Mouse (Mus musculus) CH12.LX (cell line): ENCODE measurements at regions not wholly inside any gene's neighbourhood (a gene's known extent, or its start where the extent isn't known, plus 50 kb on each side); places are given as distances from the start of the nearest gene placed in this dataset.

Experiments used
- DNase-seq: peaks from one replicate; pipeline ENCODE4 v3.0.0-alpha.2; 2013; ENCODE audit errors: extremely low read depth
- H3K27ac ChIP-seq: 2 replicates; pipeline ENCODE4 v1.5.1; 2012; ENCODE audit warnings: low read depth, mild to moderate bottlenecking, control low read depth, moderate library complexity; ENCODE audit not compliant: insufficient read depth
- H3K27me3 ChIP-seq: replicated peaks from 2 replicates; pipeline ENCODE3; 2012; ENCODE audit warnings: inconsistent platforms
- H3K36me3 ChIP-seq, 2 experiments: replicated peaks in 1 of 2; 2 replicates each; pipeline versions ENCODE3 to v1.6.1; 2012; ENCODE audit warnings: inconsistent platforms in 1 of 2, low read length in 1 of 2, mild to moderate bottlenecking in 1 of 2, mixed read lengths in 1 of 2, moderate library complexity in 1 of 2; ENCODE audit not compliant: control insufficient read depth in 1 of 2, insufficient read depth in 1 of 2
- H3K4me1 ChIP-seq, 2 experiments: 2 replicates each; pipeline ENCODE4 v1.6.1; 2012; ENCODE audit warnings: inconsistent platforms in 1 of 2, moderate library complexity in 1 of 2; ENCODE audit not compliant: insufficient read depth in 2 of 2, control insufficient read depth in 1 of 2
- H3K4me2 ChIP-seq: 2 replicates; pipeline ENCODE4 v1.6.1; 2012; ENCODE audit warnings: low read depth, mild to moderate bottlenecking, control low read depth; ENCODE audit not compliant: poor library complexity, insufficient read depth, severe bottlenecking
- H3K4me3 ChIP-seq, 3 experiments: fragments of 150-350 bp in 1 of 3; sonication (generic) in 1 of 3; replicated peaks in 1 of 3; 2 replicates each; pipeline versions ENCODE3 to v1.5.1; 2011 to 2012; ENCODE audit warnings: low read depth in 2 of 3, low read length in 2 of 3, mild to moderate bottlenecking in 2 of 3, moderate library complexity in 2 of 3, control low read depth in 1 of 3, improper control_type of control experiment in 1 of 3, inconsistent platforms in 1 of 3, mixed read lengths in 1 of 3; ENCODE audit not compliant: poor library complexity in 1 of 3
- H3K79me2 ChIP-seq: replicated peaks from 2 replicates; pipeline ENCODE4 v1.6.1; 2012; ENCODE audit warnings: mild to moderate bottlenecking, moderate library complexity; ENCODE audit not compliant: control insufficient read depth, poor library complexity, insufficient read depth, severe bottlenecking; ENCODE audit errors: extremely low read depth
- H3K9ac ChIP-seq: 2 replicates; pipeline ENCODE4 v1.6.1; 2012; ENCODE audit warnings: low read depth, mild to moderate bottlenecking, control low read depth, moderate library complexity; ENCODE audit not compliant: insufficient read depth
- H3K9me3 ChIP-seq: replicated peaks from 2 replicates; pipeline ENCODE3; 2012; ENCODE audit warnings: low read length, inconsistent platforms, mixed read lengths
- BHLHE40 ChIP-seq: IDR thresholded peaks from 2 replicates; pipeline ENCODE4 v1.6.1; 2011; ENCODE audit warnings: mild to moderate bottlenecking, low read depth, low read length, improper control_type of control experiment
- CHD1 ChIP-seq: IDR thresholded peaks from 2 replicates; pipeline ENCODE4 v1.6.1; 2012; ENCODE audit warnings: low read depth, low read length, improper control_type of control experiment, inconsistent platforms
- CHD2 ChIP-seq: IDR thresholded peaks from 2 replicates; pipeline ENCODE4 v1.6.1; 2011; ENCODE audit warnings: low read length, improper control_type of control experiment
- E2F4 ChIP-seq: IDR thresholded peaks from 2 replicates; pipeline ENCODE4 v1.6.1; 2011; ENCODE audit warnings: low read depth, low read length, improper control_type of control experiment; ENCODE audit not compliant: insufficient replicate concordance
- ELF1 ChIP-seq: IDR thresholded peaks from 2 replicates; pipeline ENCODE4 v1.6.1; 2014; ENCODE audit warnings: low read depth, mild to moderate bottlenecking, inconsistent platforms, low read length, improper control_type of control experiment
- EP300 ChIP-seq: IDR thresholded peaks from 2 replicates; pipeline ENCODE4 v1.6.1; 2011; ENCODE audit warnings: low read length, improper control_type of control experiment
- GABPA ChIP-seq: IDR thresholded peaks from 2 replicates; pipeline ENCODE4 v1.6.1; 2012; ENCODE audit warnings: low read depth, low read length, improper control_type of control experiment, inconsistent platforms; ENCODE audit not compliant: insufficient replicate concordance
- IRF4 ChIP-seq: IDR thresholded peaks from 2 replicates; pipeline ENCODE4 v1.6.1; 2014; ENCODE audit warnings: low read depth, mild to moderate bottlenecking, inconsistent platforms, low read length, improper control_type of control experiment
- JUN ChIP-seq: IDR thresholded peaks from 2 replicates; pipeline ENCODE4 v1.6.1; 2011; ENCODE audit warnings: low read depth, mild to moderate bottlenecking, low read length, improper control_type of control experiment, moderate library complexity; ENCODE audit not compliant: insufficient read depth
- JUND ChIP-seq: conservative IDR thresholded peaks from 2 replicates; pipeline ENCODE4 v1.6.1; 2011; ENCODE audit warnings: low read depth, low read length, improper control_type of control experiment
- KAT2A ChIP-seq: IDR thresholded peaks from 2 replicates; pipeline ENCODE4 v1.6.1; 2012; ENCODE audit warnings: low read length, improper control_type of control experiment, inconsistent platforms; ENCODE audit not compliant: insufficient replicate concordance
- MAFK ChIP-seq: IDR thresholded peaks from 2 replicates; pipeline ENCODE4 v1.6.1; 2011; ENCODE audit warnings: low read length, improper control_type of control experiment; ENCODE audit not compliant: insufficient replicate concordance
- MAX ChIP-seq: IDR thresholded peaks from 2 replicates; pipeline ENCODE4 v1.6.1; 2011; ENCODE audit warnings: low read length, improper control_type of control experiment
- MEF2A ChIP-seq: IDR thresholded peaks from 2 replicates; pipeline ENCODE4 v1.6.1; 2014; ENCODE audit warnings: low read depth, mild to moderate bottlenecking, inconsistent platforms, low read length, improper control_type of control experiment, borderline replicate concordance
- MXI1 ChIP-seq: IDR thresholded peaks from 2 replicates; pipeline ENCODE4 v1.6.1; 2011; ENCODE audit warnings: mild to moderate bottlenecking, low read depth, low read length, improper control_type of control experiment
- MYC ChIP-seq: IDR thresholded peaks from 2 replicates; pipeline ENCODE4 v1.6.1; 2011; ENCODE audit warnings: low read depth, mild to moderate bottlenecking, improper control_type of control experiment, low read length
- NELFE ChIP-seq: IDR thresholded peaks from 2 replicates; pipeline ENCODE4 v1.6.1; 2011; ENCODE audit warnings: low read depth, low read length, improper control_type of control experiment
- PAX5 ChIP-seq: IDR thresholded peaks from 2 replicates; pipeline ENCODE4 v1.6.1; 2012; ENCODE audit warnings: low read length, inconsistent platforms, mixed read lengths
- POLR2A ChIP-seq: IDR thresholded peaks from 2 replicates; pipeline ENCODE4 v1.6.1; 2011; ENCODE audit warnings: low read depth, mild to moderate bottlenecking, improper control_type of control experiment, low read length
- POLR2AphosphoS2 ChIP-seq: IDR thresholded peaks from 2 replicates; pipeline ENCODE4 v1.6.1; 2011; ENCODE audit warnings: low read depth, low read length, improper control_type of control experiment
- RAD21 ChIP-seq: IDR thresholded peaks from 2 replicates; pipeline ENCODE4 v1.6.1; 2011; ENCODE audit warnings: low read depth, mild to moderate bottlenecking, low read length, improper control_type of control experiment, moderate library complexity
- RCOR1 ChIP-seq: conservative IDR thresholded peaks from 2 replicates; pipeline ENCODE4 v1.6.1; 2012; ENCODE audit warnings: low read depth, mild to moderate bottlenecking, inconsistent platforms, low read length, improper control_type of control experiment
- TBP ChIP-seq: conservative IDR thresholded peaks from 2 replicates; pipeline ENCODE4 v1.6.1; 2011; ENCODE audit warnings: low read depth, low read length, improper control_type of control experiment
- UBTF ChIP-seq: IDR thresholded peaks from 2 replicates; pipeline ENCODE4 v1.6.1; 2012; ENCODE audit warnings: low read depth, mild to moderate bottlenecking, inconsistent platforms, low read length, improper control_type of control experiment, moderate library complexity
- USF2 ChIP-seq: conservative IDR thresholded peaks from 2 replicates; pipeline ENCODE4 v1.6.1; 2011; ENCODE audit warnings: low read depth, low read length, improper control_type of control experiment
- dilution Hi-C: fragments of 300-500 bp; cut with MboI; formaldehyde crosslinking; loops from 2 replicates; pipeline ENCODE4 v1.14.3; 2020; ENCODE audit warnings: low sequenced_read_pairs; ENCODE audit not compliant: extremely low pct_unique_long_range_greater_than_20kb, extremely low pct_ligation_motif_present
- in situ Hi-C: fragments of 300-500 bp; cut with MboI; formaldehyde crosslinking; loops from 3 replicates; pipeline ENCODE4 v1.14.3; 2019; ENCODE audit warnings: low sequenced_read_pairs, low pct_ligation_motif_present, low pct_unique_long_range_greater_than_20kb, mixed read lengths

DNA sequence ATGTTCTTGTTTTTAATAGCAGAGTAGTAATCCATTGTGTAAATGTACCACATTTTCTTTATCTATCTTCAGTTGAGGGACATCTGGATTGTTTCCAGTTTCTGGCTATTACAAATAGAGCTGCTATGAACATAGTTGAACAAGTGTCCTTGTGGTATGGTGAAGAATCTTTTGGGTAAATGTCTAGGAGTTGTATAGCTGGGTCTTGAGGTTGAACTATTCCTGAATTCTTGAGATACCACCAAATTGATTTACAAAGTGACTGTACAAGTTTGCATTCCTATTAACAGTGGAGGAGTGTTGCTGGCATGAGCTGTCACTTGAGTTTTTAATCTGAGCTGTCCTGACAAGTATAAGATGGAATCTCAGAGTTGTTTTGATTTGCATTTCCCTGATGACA is 76.0 kb upstream of the Zfp648 start:
- Histone ChIP-seq H3K27ac (no peak overlapping the region), H3K9ac (no peak overlapping the region), H3K79me2 (no peaks in the 10 kb centered on the region), H3K4me2 (no peak overlapping the region), H3K27me3 (no peaks in the 10 kb centered on the region), H3K36me3 (no peaks in the 10 kb centered on the region), H3K9me3 (no peaks in the 10 kb centered on the region), H3K4me1 (no peaks in the 10 kb centered on the region), H3K4me3 (no peak overlapping the region)
- TF ChIP-seq EP300 (no peak), MAFK (no peak), POLR2AphosphoS2 (no peak), JUND (no peak), GABPA (no peak), E2F4 (no peak), NELFE (no peak), JUN (no peak), MXI1 (no peak), TBP (no peak), USF2 (no peak), KAT2A (no peak), PAX5 (no peak), POLR2A (no peak), MYC (no peak), ELF1 (no peak), MAX (no peak), BHLHE40 (no peak)
- dilution Hi-C loops, result no loop called here
- in situ Hi-C loops, result loop anchor here (5.0 to 10.0 kb wide), 4 partner anchors 48 to 233 kb away; partner anchors contain the start of gene Teddm1a
- no peak for DNase-seq

DNA sequence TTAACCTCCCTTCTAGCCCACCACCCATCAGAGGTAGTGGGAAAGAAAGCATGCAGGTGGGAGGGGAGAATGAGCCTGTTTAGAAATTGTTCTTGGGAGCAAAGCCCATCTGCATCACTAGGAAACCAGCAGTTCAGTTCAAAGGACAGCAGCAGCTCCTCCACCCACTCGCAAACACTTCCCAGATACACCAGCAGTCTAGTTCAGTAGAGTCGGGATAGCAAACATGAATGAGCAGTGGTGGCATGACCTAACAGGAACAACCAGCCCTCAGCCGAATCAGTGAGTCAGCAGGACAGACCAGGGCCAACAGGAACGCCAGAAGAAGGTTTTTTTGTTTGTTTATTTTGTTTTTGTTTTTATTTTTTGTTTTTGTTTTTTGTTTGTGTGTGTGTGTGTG is 74.5 kb upstream of the Zfp648 start:
- H3K4me2 ChIP-seq, result no peak overlapping the region
- H3K9ac ChIP-seq, result no peak overlapping the region
- DNase-seq, result no peak
- H3K9me3 ChIP-seq, result no peaks in the 10 kb centered on the region
- no peak overlapping the region for H3K27ac ChIP-seq
- TF ChIP-seq UBTF, result no peak
- no peak for TF ChIP-seq MAFK
- TF ChIP-seq RAD21, result no peak
- TF ChIP-seq MEF2A, result no peak
- no peak for TF ChIP-seq IRF4
- TF ChIP-seq CHD2, result no peak
- TF ChIP-seq CHD1, result no peak
- TF ChIP-seq RCOR1, result no peak
- H3K27me3 ChIP-seq, result no peaks in the 10 kb centered on the region
- H3K79me2 ChIP-seq, result no peaks in the 10 kb centered on the region
- no peaks in the 10 kb centered on the region for H3K36me3 ChIP-seq
- in situ Hi-C loops, result loop anchor here (10.0 kb wide), 2 partner anchors 48 to 92 kb away; no protein-coding TSS in a partner anchor
- H3K4me3 ChIP-seq, result no peak overlapping the region
- H3K4me1 ChIP-seq, result no peaks in the 10 kb centered on the region
- dilution Hi-C loops, result no loop called here
